Mouse (Mus musculus): ENCODE results near the gene Armc6. TPM values are rescaled to one million over a fixed set of nuclear protein-coding genes. Genes with fewer than 3 reads are reported as not detected.

Gene Armc6
- polyA plus RNA-seq, 1 experiment from 2014 or later = 25.3 TPM

DNA sequence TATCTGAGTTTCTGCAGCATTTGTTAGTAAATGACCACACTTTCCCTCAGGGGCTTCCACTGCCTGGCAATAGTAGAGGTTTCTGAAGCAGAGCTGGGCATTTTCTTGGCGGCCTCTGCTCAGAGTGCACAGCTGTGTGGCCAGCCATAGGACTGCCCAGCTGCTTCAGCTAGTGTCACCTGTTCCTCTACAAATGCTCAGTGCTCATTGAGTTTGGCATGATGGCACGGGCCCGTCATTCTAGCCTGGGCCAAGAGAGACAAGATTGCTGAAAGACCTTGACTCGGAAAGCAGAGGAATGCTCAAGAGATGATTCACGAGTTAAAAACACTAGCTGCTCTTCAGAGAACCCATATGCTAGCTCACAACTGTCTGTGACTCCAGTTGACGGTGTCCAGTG is 12.4 kb upstream of the Armc6 start:
- Histone ChIP-seq H3K36me3 (ENCODE audit: control insufficient read depth, insufficient read depth, low read length) (peaks cover 21% of the 10 kb centered on the region), H3K27me3 (ENCODE audit: control insufficient read depth, insufficient read depth, low read length) (no peaks in the 10 kb centered on the region), H3K4me3 (replicated peaks; ENCODE audit: low read length) (no peak overlapping the region), H3K4me1 (ENCODE audit: control insufficient read depth, insufficient read depth, low read length) (no peaks in the 10 kb centered on the region), H3K9me3 (replicated peaks; ENCODE audit: control insufficient read depth, low read length) (no peaks in the 10 kb centered on the region), H3K27ac (ENCODE audit: low read length) (no peak overlapping the region), H3K9ac (ENCODE audit: low read length) (no peak overlapping the region), H3K4me2 (ENCODE audit: low read depth, low read length) (no peak overlapping the region)
- 90% methylated on average over 6 of the region's 6 CpGs for WGBS
- no peak for ATAC-seq (ENCODE audit: insufficient read depth, low FRiP score)

- H3K4me1 ChIP-seq (ENCODE audit: control insufficient read depth, insufficient read depth, low read length) = peaks cover 6% of the 10 kb centered on the region
- WGBS = 88% methylated on average over 5 of the region's 5 CpGs
These were observed 6.4 kb upstream of the Armc6 start for GRCm38 (mm10) chr8:70240642-70241041.

GRCm38 (mm10) chr8:70237842-70238241 is 3.6 kb upstream of the Armc6 start:
- no peak overlapping the region for H3K4me2 ChIP-seq (ENCODE audit: low read depth, low read length)
- H3K27ac ChIP-seq (ENCODE audit: low read length) = no peak overlapping the region
- no peak overlapping the region for H3K9ac ChIP-seq (ENCODE audit: low read length)
- H3K36me3 ChIP-seq (ENCODE audit: control insufficient read depth, insufficient read depth, low read length) = peaks cover 25% of the 10 kb centered on the region
- no peak overlapping the region for H3K4me3 ChIP-seq (replicated peaks; ENCODE audit: low read length)
- WGBS = 84% methylated on average over 2 of the region's 2 CpGs
- ATAC-seq (ENCODE audit: insufficient read depth, low FRiP score) = no peak
- no peaks in the 10 kb centered on the region for H3K9me3 ChIP-seq (replicated peaks; ENCODE audit: control insufficient read depth, low read length)
- peaks cover 17% of the 10 kb centered on the region for H3K4me1 ChIP-seq (ENCODE audit: control insufficient read depth, insufficient read depth, low read length)
- H3K27me3 ChIP-seq (ENCODE audit: control insufficient read depth, insufficient read depth, low read length) = no peaks in the 10 kb centered on the region

More at GRCm38 (mm10) chr8:70240642-70241041, 6.4 kb upstream of the Armc6 start:
- Histone ChIP-seq H3K9ac (ENCODE audit: low read length) (no peak overlapping the region), H3K27me3 (ENCODE audit: control insufficient read depth, insufficient read depth, low read length) (no peaks in the 10 kb centered on the region), H3K4me2 (ENCODE audit: low read depth, low read length) (no peak overlapping the region), H3K9me3 (replicated peaks; ENCODE audit: control insufficient read depth, low read length) (no peaks in the 10 kb centered on the region), H3K36me3 (ENCODE audit: control insufficient read depth, insufficient read depth, low read length) (peaks cover 33% of the 10 kb centered on the region), H3K27ac (ENCODE audit: low read length) (no peak overlapping the region), H3K4me3 (replicated peaks; ENCODE audit: low read length) (no peak overlapping the region)
- ATAC-seq (ENCODE audit: insufficient read depth, low FRiP score) = no peak

- no peaks in the 10 kb centered on the region for H3K27me3 ChIP-seq (ENCODE audit: control insufficient read depth, insufficient read depth, low read length)
- H3K27ac ChIP-seq (ENCODE audit: low read length) = peak overlapping the region; percentile 95
- 0% methylated on average over 15 of the region's 15 CpGs for WGBS
- peaks cover 17% of the 10 kb centered on the region for H3K4me1 ChIP-seq (ENCODE audit: control insufficient read depth, insufficient read depth, low read length)
- peaks cover 12% of the 10 kb centered on the region for H3K36me3 ChIP-seq (ENCODE audit: control insufficient read depth, insufficient read depth, low read length)
- H3K4me2 ChIP-seq (ENCODE audit: low read depth, low read length) = peak overlapping the region; percentile 60
- H3K9ac ChIP-seq (ENCODE audit: low read length) = peak overlapping the region; percentile 89
- no peaks in the 10 kb centered on the region for H3K9me3 ChIP-seq (replicated peaks; ENCODE audit: control insufficient read depth, low read length)
- no peak for ATAC-seq (ENCODE audit: insufficient read depth, low FRiP score)
- peak overlapping the region; percentile 77 for H3K4me3 ChIP-seq (replicated peaks; ENCODE audit: low read length)
These were observed 489 bp upstream of the Armc6 start for GRCm38 (mm10) chr8:70234781-70235128.

DNA sequence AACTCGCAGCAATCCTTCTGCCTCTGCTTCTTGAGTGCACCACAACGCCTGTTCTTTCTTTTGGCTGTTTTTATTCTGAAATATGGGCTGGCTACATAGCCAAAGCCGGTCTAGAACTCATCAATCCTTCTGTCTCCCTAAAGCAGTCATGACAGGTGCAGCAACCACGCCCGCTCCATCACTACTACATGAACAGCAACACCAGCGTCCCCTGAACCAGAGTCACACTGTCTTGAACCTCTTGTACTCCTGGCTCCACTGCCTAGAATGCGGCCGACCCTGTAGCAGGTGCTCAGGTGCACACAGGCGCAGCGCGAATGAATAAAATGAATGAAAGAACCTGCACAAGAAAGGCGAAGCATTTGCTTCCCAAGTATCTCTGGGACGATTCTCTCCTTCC is 660 bp downstream of the Armc6 start:
- peaks cover 11% of the 10 kb centered on the region; the same call in 1 of the 2 replicates for H3K36me3 ChIP-seq (ENCODE audit: control insufficient read depth, insufficient read depth, low read length)
- H3K9ac ChIP-seq (ENCODE audit: low read length) = peak overlapping the region; percentile 89
- no peak for ATAC-seq (ENCODE audit: insufficient read depth, low FRiP score)
- peak overlapping the region; percentile 97 for H3K4me2 ChIP-seq (ENCODE audit: low read depth, low read length)
- H3K4me3 ChIP-seq (replicated peaks; ENCODE audit: low read length) = peak overlapping the region; percentile 77
- WGBS = 6% methylated on average over 13 of the region's 13 CpGs
- H3K27me3 ChIP-seq (ENCODE audit: control insufficient read depth, insufficient read depth, low read length) = no peaks in the 10 kb centered on the region
- no peaks in the 10 kb centered on the region for H3K9me3 ChIP-seq (replicated peaks; ENCODE audit: control insufficient read depth, low read length)
- H3K27ac ChIP-seq (ENCODE audit: low read length) = peak overlapping the region; percentile 26; the same call in 1 of the 2 replicates
- peaks cover 17% of the 10 kb centered on the region for H3K4me1 ChIP-seq (ENCODE audit: control insufficient read depth, insufficient read depth, low read length)

DNA sequence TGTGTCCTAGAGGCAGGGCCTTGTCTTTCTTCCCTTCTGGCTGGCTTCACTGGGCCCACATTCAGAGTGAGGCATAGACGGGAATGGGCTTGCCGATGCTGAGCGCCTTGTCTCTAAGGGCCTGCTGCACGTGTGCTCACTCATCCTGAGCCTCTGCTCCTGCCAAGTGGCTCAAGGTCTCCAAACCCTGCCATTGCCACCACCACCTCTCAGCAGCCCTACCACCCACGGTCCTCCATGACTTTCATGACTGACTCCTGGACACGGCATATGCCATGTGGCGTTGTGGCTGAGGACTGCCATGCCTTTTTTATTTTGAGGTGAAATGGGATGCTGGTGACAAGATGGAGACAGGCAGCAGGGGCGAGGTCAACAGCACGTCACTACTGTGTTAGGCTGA is 3.4 kb downstream of the Armc6 start:
- no peak overlapping the region for H3K27ac ChIP-seq (ENCODE audit: low read length)
- 93% methylated on average over 9 of the region's 9 CpGs for WGBS
- no peak for ATAC-seq (ENCODE audit: insufficient read depth, low FRiP score)
- H3K4me1 ChIP-seq (ENCODE audit: control insufficient read depth, insufficient read depth, low read length) = peaks cover 14% of the 10 kb centered on the region
- H3K4me3 ChIP-seq (replicated peaks; ENCODE audit: low read length) = no peak overlapping the region
- H3K9ac ChIP-seq (ENCODE audit: low read length) = no peak overlapping the region
- no peak overlapping the region for H3K4me2 ChIP-seq (ENCODE audit: low read depth, low read length)
- H3K36me3 ChIP-seq (ENCODE audit: control insufficient read depth, insufficient read depth, low read length) = no peaks in the 10 kb centered on the region
- H3K9me3 ChIP-seq (replicated peaks; ENCODE audit: control insufficient read depth, low read length) = no peaks in the 10 kb centered on the region
- no peaks in the 10 kb centered on the region for H3K27me3 ChIP-seq (ENCODE audit: control insufficient read depth, insufficient read depth, low read length)

DNA sequence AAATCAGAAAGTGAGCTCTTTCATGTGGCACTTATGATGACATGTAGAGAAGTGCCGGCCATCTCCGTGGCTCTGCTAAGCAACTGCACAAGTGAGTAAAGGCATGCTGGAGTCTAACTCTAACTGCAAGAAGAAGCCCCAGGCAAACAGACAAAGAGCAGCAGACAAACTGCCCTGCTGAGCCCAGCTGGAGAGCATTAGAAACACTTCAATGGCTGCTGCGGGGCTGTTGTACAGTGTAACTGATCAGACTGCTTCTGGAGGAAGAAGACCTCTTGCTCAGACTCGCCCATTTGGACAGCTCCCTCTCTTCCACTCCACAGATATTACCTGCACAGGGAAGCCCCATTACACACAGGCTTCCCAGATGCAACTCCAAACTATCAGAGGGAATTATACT is 6.3 kb downstream of the Armc6 start:
- no peaks in the 10 kb centered on the region for H3K4me1 ChIP-seq (ENCODE audit: control insufficient read depth, insufficient read depth, low read length)
- H3K4me2 ChIP-seq (ENCODE audit: low read depth, low read length) = no peak overlapping the region
- no peak overlapping the region for H3K27ac ChIP-seq (ENCODE audit: low read length)
- no peak for ATAC-seq (ENCODE audit: insufficient read depth, low FRiP score)
- 82% methylated on average over 4 of the region's 4 CpGs for whole genome bisulfite sequencing
- no peak overlapping the region for H3K9ac ChIP-seq (ENCODE audit: low read length)
- no peaks in the 10 kb centered on the region for H3K27me3 ChIP-seq (ENCODE audit: control insufficient read depth, insufficient read depth, low read length)
- no peak overlapping the region for H3K4me3 ChIP-seq (replicated peaks; ENCODE audit: low read length)
- H3K36me3 ChIP-seq (ENCODE audit: control insufficient read depth, insufficient read depth, low read length) = no peaks in the 10 kb centered on the region; the same call in 1 of the 2 replicates
- no peaks in the 10 kb centered on the region for H3K9me3 ChIP-seq (replicated peaks; ENCODE audit: control insufficient read depth, low read length)

DNA sequence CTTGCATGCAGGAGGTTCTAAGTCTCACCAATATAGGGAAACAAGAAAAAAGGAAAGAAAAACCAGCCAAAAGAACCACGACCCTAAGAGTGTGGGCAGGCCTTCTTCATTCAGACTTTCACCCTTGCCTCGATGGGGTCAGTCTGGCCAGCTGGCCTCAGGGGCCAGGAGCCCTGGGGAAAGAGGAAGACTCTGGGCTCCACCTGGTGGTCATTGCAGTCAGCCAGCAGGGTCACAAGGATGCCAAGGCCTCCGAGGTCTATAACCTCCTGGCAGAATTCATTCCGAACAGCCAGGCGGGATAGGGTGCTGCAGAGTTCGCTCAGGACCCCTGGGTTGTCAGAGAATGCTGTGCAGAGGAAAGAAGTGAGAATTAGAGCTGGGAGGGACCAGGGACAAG is 10.9 kb downstream of the Armc6 start:
- Histone ChIP-seq H3K4me3 (replicated peaks; ENCODE audit: low read length) (no peak overlapping the region), H3K4me2 (ENCODE audit: low read depth, low read length) (no peak overlapping the region), H3K4me1 (ENCODE audit: control insufficient read depth, insufficient read depth, low read length) (no peaks in the 10 kb centered on the region), H3K36me3 (ENCODE audit: control insufficient read depth, insufficient read depth, low read length) (peaks cover 4% of the 10 kb centered on the region), H3K27me3 (ENCODE audit: control insufficient read depth, insufficient read depth, low read length) (no peaks in the 10 kb centered on the region), H3K27ac (ENCODE audit: low read length) (no peak overlapping the region), H3K9me3 (replicated peaks; ENCODE audit: control insufficient read depth, low read length) (no peaks in the 10 kb centered on the region), H3K9ac (ENCODE audit: low read length) (no peak overlapping the region)
- WGBS = 49% methylated on average over 6 of the region's 6 CpGs
- no peak for ATAC-seq (ENCODE audit: insufficient read depth, low FRiP score)

DNA sequence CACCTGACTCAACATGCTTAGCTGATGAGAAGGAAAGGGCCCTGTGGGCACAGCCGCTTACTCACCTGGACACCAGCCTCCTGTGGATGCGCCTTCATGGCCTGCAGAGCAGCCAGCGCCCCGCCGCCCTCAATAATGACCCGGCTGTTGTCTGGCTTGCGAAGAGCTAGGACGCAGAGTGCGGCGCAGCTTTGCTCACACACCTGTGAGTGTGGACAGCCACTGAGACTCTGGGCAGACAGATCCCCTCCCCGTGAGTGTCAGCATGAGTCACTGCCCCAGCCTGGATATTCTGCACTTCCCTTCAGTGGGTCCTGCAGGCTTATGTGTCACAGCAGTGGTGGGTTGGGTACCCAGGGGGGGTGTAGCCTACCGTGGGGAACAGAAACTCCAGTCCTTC is 12.2 kb downstream of the Armc6 start:
- H3K36me3 ChIP-seq (ENCODE audit: control insufficient read depth, insufficient read depth, low read length) = peaks cover 4% of the 10 kb centered on the region
- 88% methylated on average over 12 of the region's 12 CpGs for WGBS
- no peaks in the 10 kb centered on the region for H3K9me3 ChIP-seq (replicated peaks; ENCODE audit: control insufficient read depth, low read length)
- H3K4me1 ChIP-seq (ENCODE audit: control insufficient read depth, insufficient read depth, low read length) = no peaks in the 10 kb centered on the region
- no peak overlapping the region for H3K27ac ChIP-seq (ENCODE audit: low read length)
- no peak overlapping the region for H3K9ac ChIP-seq (ENCODE audit: low read length)
- no peak for ATAC-seq (ENCODE audit: insufficient read depth, low FRiP score)
- H3K27me3 ChIP-seq (ENCODE audit: control insufficient read depth, insufficient read depth, low read length) = no peaks in the 10 kb centered on the region
- H3K4me3 ChIP-seq (replicated peaks; ENCODE audit: low read length) = no peak overlapping the region
- H3K4me2 ChIP-seq (ENCODE audit: low read depth, low read length) = no peak overlapping the region

- no peak for ATAC-seq (ENCODE audit: insufficient read depth, low FRiP score)
- Histone ChIP-seq H3K27ac (ENCODE audit: low read length) (no peak overlapping the region), H3K4me3 (replicated peaks; ENCODE audit: low read length) (no peak overlapping the region), H3K9ac (ENCODE audit: low read length) (no peak overlapping the region), H3K36me3 (ENCODE audit: control insufficient read depth, insufficient read depth, low read length) (peaks cover 4% of the 10 kb centered on the region), H3K4me1 (ENCODE audit: control insufficient read depth, insufficient read depth, low read length) (no peaks in the 10 kb centered on the region), H3K9me3 (replicated peaks; ENCODE audit: control insufficient read depth, low read length) (no peaks in the 10 kb centered on the region), H3K4me2 (ENCODE audit: low read depth, low read length) (no peak overlapping the region), H3K27me3 (ENCODE audit: control insufficient read depth, insufficient read depth, low read length) (no peaks in the 10 kb centered on the region)
- 84% methylated on average over 3 of the region's 3 CpGs for WGBS
These were observed 13.4 kb downstream of the Armc6 start for GRCm38 (mm10) chr8:70220911-70221310.
